Mouse (Mus musculus) heart, postnatal 0 days (tissue): ENCODE measurements at regions not wholly inside any gene's neighbourhood (a gene's known extent, or its start where the extent isn't known, plus 50 kb on each side); places are given as distances from the start of the nearest gene placed in this dataset.

Experiments
- ATAC-seq: fragments of 200-750 bp; cut with Nextera tagmentation; 2 replicates; pipeline ENCODE4 v1.8.0; 2017; ENCODE audit warnings: low read depth, moderate number of reproducible peaks, moderate library complexity; ENCODE audit not compliant: insufficient read depth
- DNase-seq: peaks from one replicate; pipeline ENCODE4 v3.0.0-alpha.2; 2016; ENCODE audit warnings: low spot score
- H3K27ac ChIP-seq: fragments of 300-500 bp; sonication (generic); 2 replicates; pipeline ENCODE4 v1.5.1; 2014; ENCODE audit warnings: low read depth, mild to moderate bottlenecking
- H3K27me3 ChIP-seq: fragments of 300-500 bp; sonication (generic); 2 replicates; pipeline ENCODE4 v1.6.1; 2014; ENCODE audit warnings: low read length, mixed read lengths; ENCODE audit not compliant: control insufficient read depth, insufficient read depth
- H3K36me3 ChIP-seq: fragments of 300-500 bp; sonication (generic); replicated peaks from 2 replicates; pipeline ENCODE4 v1.6.1; 2014; ENCODE audit warnings: low read length, mixed read lengths; ENCODE audit not compliant: control insufficient read depth, insufficient read depth
- H3K4me1 ChIP-seq: fragments of 300-500 bp; sonication (generic); 2 replicates; pipeline ENCODE4 v1.6.1; 2014; ENCODE audit warnings: antibody characterized with exemption; ENCODE audit not compliant: control insufficient read depth, insufficient read depth
- H3K4me2 ChIP-seq: fragments of 300-500 bp; sonication (generic); 2 replicates; pipeline ENCODE4 v1.6.1; 2014; ENCODE audit warnings: low read depth, mild to moderate bottlenecking, low read length, moderate library complexity
- H3K4me3 ChIP-seq: fragments of 300-500 bp; sonication (generic); 2 replicates; pipeline ENCODE4 v1.5.1; 2014; ENCODE audit warnings: low read depth, low read length
- H3K9ac ChIP-seq: fragments of 300-500 bp; sonication (generic); replicated peaks from 2 replicates; pipeline ENCODE4 v1.6.1; 2014; ENCODE audit warnings: low read depth, low read length, mixed read lengths
- H3K9me3 ChIP-seq: fragments of 300-500 bp; sonication (generic); replicated peaks from 2 replicates; pipeline ENCODE4 v1.6.1; 2016; ENCODE audit warnings: low read length; ENCODE audit not compliant: control insufficient read depth
- CTCF ChIP-seq: IDR thresholded peaks from 2 replicates; pipeline ENCODE4 v1.5.1; 2016; ENCODE audit warnings: antibody characterized with exemption, control low read depth, low read depth
- EP300 ChIP-seq: IDR thresholded peaks from 2 replicates; pipeline ENCODE4 v1.6.1; 2016; ENCODE audit warnings: antibody characterized with exemption, low read depth
- WGBS: fragments of 180-500 bp; shearing (Covaris S2); extraction: QIAGEN DNeasy Blood & Tissue Kit; methylation state at CpG from one replicate; pipeline ENCODE4 v1.1.7; 2014; 5-methylcytosine and 5-hydroxymethylcytosine counted together

GRCm38 (mm10) chr15:36880602-36881001 is 127.0 kb downstream of the Zfp706 start:
- Histone ChIP-seq H3K4me2 (no peak overlapping the region), H3K27me3 (no peaks in the 10 kb centered on the region), H3K4me1 (peaks cover 25% of the 10 kb centered on the region), H3K9ac (no peak overlapping the region), H3K27ac (no peak overlapping the region), H3K9me3 (no peaks in the 10 kb centered on the region), H3K36me3 (no peaks in the 10 kb centered on the region), H3K4me3 (no peak overlapping the region)
- no peak for ATAC-seq
- DNase-seq: no peak
- TF ChIP-seq CTCF (no peak), EP300 (no peak)
- 96% methylated on average over 3 of the region's 3 CpGs for WGBS

DNA sequence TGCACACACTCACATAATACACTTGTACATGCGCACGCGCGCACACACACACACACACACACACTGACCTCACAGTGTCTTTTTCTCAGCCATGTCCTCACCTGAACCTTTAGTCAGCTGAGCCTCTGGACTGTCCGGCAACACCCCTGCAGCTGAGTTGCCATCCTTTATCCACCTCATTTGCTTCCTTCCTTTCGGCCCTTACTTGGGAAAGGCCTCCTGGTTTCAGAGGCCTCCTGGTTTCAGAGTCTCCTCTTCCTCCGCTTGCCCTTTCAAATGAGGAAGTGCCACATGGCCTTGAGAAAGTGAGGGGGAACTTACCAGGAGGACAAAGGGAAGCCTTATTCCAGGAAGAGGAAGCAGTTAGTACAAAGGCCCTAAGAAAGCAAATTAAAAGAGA is 128.0 kb downstream of the Zfp706 start:
- DNase-seq: no peak
- no peak overlapping the region for H3K27ac ChIP-seq
- peaks cover 25% of the 10 kb centered on the region for H3K4me1 ChIP-seq
- no peaks in the 10 kb centered on the region for H3K27me3 ChIP-seq
- H3K9me3 ChIP-seq: no peaks in the 10 kb centered on the region
- no peak overlapping the region for H3K9ac ChIP-seq
- no peaks in the 10 kb centered on the region for H3K36me3 ChIP-seq
- TF ChIP-seq EP300 (no peak), CTCF (no peak)
- 80% methylated on average over 7 of the region's 7 CpGs for WGBS
- no peak overlapping the region for H3K4me2 ChIP-seq
- no peak for ATAC-seq
- H3K4me3 ChIP-seq: no peak overlapping the region

- no peak for DNase-seq
- no peak overlapping the region for H3K27ac ChIP-seq
- H3K4me1 ChIP-seq: peaks cover 31% of the 10 kb centered on the region
- no peaks in the 10 kb centered on the region for H3K36me3 ChIP-seq
- H3K4me3 ChIP-seq: no peak overlapping the region
- no peak overlapping the region for H3K9ac ChIP-seq
- WGBS: 48% methylated on average over 5 of the region's 5 CpGs
- H3K27me3 ChIP-seq: no peaks in the 10 kb centered on the region
- no peaks in the 10 kb centered on the region for H3K9me3 ChIP-seq
- no peak for ATAC-seq
- TF ChIP-seq CTCF (no peak), EP300 (no peak)
- no peak overlapping the region for H3K4me2 ChIP-seq
Observed at GRCm38 (mm10) chr15:36878960-36879359, 128.6 kb downstream of the Zfp706 start.

DNA sequence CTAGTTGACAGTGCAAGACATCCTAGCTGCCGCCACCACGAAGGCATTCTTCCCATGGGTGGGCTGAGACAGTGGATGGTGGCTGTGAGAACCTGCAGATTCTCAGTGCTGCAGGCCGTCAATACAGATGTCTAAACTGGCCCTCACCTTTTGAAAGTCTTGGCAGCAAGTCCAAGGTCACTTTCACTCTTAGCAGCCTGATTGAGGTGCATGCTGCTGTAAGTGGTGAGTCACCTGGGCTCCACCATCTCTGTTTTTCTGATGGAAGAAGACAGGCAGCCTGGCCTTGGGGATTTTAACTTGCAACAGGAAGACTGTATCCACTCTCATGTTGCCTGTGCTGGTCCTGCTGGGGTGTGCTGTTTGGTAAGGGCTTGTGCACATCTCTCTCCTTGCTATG is 129.3 kb downstream of the Zfp706 start:
- TF ChIP-seq CTCF (no peak), EP300 (no peak)
- 56% methylated on average over 3 of the region's 3 CpGs for WGBS

GRCm38 (mm10) chr15:36877501-36877900 is 130.1 kb downstream of the Zfp706 start:
- Histone ChIP-seq H3K4me2 (no peak overlapping the region), H3K36me3 (no peaks in the 10 kb centered on the region), H3K9me3 (no peaks in the 10 kb centered on the region), H3K27ac (no peak overlapping the region), H3K9ac (no peak overlapping the region), H3K27me3 (no peaks in the 10 kb centered on the region), H3K4me1 (peaks cover 44% of the 10 kb centered on the region), H3K4me3 (no peak overlapping the region)
- 87% methylated on average over 7 of the region's 7 CpGs for WGBS
- ATAC-seq: no peak
- DNase-seq: no peak
- no peak for TF ChIP-seq EP300
- TF ChIP-seq CTCF: no peak

More for the DNA sequence above, 129.3 kb downstream of the Zfp706 start:
- no peak overlapping the region for H3K9ac ChIP-seq
- H3K4me3 ChIP-seq: no peak overlapping the region
- DNase-seq: no peak
- H3K4me2 ChIP-seq: no peak overlapping the region
- H3K27me3 ChIP-seq: no peaks in the 10 kb centered on the region
- H3K9me3 ChIP-seq: no peaks in the 10 kb centered on the region
- H3K4me1 ChIP-seq: peaks cover 36% of the 10 kb centered on the region
- no peak overlapping the region for H3K27ac ChIP-seq
- no peaks in the 10 kb centered on the region for H3K36me3 ChIP-seq
- no peak for ATAC-seq

GRCm38 (mm10) chr15:36875980-36876778 is 131.4 kb downstream of the Zfp706 start:
- Histone ChIP-seq H3K9ac (no peak overlapping the region), H3K9me3 (no peaks in the 10 kb centered on the region), H3K4me1 (peaks cover 47% of the 10 kb centered on the region), H3K4me3 (no peak overlapping the region), H3K4me2 (no peak overlapping the region), H3K27ac (peak overlapping the region; percentile 36), H3K36me3 (no peaks in the 10 kb centered on the region), H3K27me3 (no peaks in the 10 kb centered on the region)
- TF ChIP-seq CTCF: no peak
- ATAC-seq: 0 out of 2 replicates have a peak, but pooled peaks have one; percentile 35
- DNase-seq: no peak
- WGBS: 60% methylated on average over 10 of the region's 10 CpGs
